Mouse (Mus musculus) cerebellum, adult (tissue): ENCODE results near the gene Kcnd3.

ENCODE experiments used
- ATAC-seq: cut with Nextera tagmentation; 2 replicates; pipeline ENCODE4 v1.9.2; 2017; ENCODE audit warnings: mild to moderate bottlenecking, moderate library complexity, mixed read lengths; ENCODE audit not compliant: insufficient number of reproducible peaks, low FRiP score, low TSS enrichment

Gene Kcnd3

DNA sequence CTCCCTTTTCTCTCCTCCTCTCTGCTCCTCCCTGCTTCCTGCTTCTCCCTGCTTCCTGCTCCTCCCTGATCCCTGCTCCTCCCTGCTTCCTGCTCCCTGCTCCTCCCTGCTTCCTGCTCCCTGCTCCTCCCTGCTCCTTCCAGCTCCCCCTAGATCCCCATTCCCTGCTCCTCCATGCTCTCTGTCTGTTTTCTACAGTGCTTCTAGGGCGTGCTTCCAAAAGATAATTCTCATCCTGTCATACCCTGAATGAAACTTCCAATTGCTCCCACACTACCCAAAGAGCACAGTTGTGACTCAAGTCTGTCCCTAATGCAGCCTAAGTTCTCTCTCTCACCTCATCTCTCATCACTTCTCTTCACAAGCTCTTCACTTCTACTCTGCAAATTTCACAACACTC lies 119.8 kb downstream of the Kcnd3 start:
- no peak for ATAC-seq

DNA sequence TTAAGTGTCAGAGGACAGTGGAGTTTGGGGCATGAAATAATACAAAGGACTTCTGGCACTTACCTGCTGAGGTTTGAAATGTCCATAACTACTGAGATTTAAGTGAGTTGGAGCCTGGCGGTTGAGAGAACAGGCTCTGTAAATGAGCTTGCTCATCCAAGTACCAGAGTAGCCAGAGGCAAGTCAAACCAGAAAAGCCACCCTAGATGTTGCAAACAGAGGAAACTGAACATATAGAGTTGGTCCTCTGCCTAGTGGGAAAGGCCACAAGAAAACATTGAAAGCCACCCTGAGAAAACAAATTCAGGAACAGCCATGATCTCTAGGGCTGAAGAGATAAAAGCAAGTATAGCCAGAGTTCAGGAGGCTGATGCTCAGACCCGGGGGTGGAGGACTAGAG lies 121.0 kb downstream of the Kcnd3 start:
- no peak for ATAC-seq

DNA sequence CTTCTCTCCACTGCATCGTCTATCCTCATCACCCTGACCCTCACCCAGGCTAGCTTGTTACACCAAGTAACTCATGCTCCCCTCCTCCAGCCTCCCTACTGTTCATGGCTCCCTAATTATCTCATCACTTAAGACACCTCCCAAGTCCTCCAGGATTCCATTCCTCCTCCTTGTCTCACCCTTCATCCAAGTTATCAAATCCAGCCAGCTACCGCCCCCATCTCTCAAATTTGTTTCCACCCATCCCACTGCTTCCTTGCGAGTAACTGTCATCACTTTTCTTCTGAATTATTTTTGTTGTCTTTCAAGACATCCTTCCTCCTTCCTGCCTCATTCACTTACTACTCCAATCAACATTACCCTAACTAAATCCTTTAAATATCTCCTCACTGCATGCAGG lies 126.2 kb downstream of the Kcnd3 start:
- ATAC-seq, result no peak

DNA sequence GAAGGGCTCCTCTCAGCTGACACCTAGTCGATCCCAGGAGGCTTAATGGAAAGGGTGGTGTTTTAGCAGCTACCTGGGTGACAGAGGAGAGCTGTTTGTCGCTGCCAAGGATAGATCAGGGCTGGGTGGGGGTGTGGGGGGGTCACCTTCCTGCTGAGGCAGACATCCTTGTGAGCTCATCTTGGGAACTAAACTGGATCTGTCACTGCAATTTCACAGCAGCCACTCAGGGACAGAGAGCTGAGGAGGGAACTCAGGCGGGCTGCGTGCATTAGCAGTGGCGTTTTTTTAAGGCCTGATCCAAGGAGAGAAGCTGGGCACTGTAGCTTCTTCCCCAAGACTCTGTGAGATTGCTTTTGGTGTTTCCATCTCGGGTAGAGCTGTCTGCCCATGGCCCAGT lies 129.0 kb downstream of the Kcnd3 start:
- no peak for ATAC-seq

DNA sequence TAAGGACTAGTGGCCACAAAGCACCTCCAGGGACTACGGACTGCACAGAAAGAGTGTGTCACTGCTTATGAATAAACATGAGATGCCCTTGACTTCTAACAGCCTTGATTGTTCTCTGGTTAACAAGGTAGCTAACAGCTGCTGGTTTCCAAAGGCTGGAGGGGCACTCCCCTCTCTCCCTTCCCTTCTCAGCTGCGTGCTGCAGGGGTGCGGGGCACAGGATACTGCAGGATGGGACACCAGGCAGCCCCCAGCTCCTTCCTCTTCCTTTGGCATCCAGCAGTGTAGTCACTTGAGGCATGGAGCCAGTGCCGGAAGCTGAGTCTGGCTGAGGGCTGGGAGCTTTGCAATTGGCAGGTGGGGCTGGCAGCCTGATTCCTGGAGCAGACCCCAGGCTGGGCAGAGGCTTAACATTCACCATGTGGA lies 133.6 kb downstream of the Kcnd3 start:
- ATAC-seq, result no peak

DNA sequence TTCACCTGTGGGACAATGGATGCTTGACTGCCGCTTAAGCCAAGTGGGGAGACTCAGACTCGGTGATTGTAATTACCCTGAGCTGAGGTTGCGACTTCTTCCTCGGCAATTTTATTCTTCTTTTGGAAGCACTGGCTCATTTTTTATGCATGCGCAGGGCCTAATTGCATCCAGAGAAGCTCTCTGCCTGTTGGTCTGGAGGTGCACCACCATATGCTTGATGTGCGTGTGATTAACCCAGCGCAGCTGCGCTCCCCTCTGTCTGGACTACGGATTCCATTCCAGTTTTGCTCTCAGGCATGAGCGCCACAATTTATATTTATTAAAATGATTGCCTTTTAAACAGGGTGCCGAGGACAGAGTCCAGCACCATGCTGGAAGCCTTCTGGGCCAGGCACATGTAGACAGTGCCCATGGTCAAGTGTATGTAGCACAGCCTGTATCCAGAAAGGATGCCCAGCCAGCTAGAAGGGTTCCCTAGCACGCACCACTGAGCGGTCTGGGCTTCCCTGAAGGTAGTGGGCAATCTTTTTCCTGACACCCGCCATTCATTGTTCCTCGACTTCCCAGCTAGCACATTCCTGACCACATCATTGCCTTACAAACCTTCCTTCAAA lies 138.0 kb downstream of the Kcnd3 start:
- ATAC-seq, result no peak

DNA sequence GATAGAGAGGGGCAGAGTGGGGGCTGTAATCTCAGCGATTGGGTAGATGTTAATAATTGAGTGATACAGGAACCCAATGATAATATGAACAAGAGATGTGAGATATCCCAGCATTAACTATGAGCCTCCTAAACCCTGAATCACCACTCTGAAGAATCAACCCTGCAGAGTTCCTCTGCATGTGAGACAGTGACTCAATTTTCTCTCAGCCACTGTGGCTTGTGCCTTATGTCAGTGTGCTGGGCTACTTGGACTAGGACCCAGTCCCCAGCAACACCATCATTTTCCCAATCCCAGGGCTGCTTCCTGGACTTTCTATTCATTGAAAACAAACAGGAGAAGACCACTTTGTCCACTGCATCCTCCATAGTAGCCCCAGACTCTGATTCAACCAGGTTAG lies 139.6 kb downstream of the Kcnd3 start:
- 0 out of 2 replicates have a peak, but pooled peaks have one; percentile 49 for ATAC-seq

DNA sequence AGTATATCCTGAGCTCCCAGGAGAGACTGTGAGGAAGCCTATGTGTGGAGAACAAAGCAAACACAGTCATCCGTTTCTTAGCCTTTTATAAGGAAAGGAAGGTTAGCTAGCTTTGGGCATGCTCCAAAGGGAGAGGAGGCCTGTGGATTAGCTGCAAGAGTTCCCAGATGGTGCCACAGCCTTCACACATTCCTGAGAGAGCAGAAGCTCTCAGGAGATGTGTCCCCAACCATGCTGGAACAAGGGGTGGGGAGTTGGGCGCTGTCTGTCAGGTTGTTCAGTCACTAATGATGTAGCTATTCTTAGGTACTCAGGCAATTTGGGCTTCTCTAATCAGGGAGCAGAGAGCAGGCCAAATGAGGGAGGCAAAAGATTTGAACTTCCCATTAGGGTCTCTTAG lies 140.1 kb downstream of the Kcnd3 start:
- peak; percentile 45; the same call in 1 of the 2 replicates for ATAC-seq

DNA sequence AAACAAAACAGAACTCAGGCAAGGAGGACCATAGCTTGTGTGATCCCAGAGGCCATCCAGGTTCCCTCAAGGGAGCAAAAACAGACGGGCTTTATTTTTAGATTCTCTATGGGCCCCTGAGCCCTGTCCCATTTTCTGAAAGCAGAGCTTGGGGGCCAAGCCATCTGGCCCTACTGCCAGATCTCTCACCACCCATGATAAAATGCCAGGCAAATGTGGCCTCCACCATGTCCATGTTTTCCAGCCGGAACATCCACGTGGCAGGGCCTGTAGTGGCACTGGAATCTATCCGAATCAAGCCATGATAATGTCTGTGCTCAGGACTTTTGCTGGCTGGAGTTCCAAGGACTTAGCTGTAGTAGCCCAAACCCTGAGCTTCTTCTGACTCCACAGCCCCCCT lies 148.4 kb downstream of the Kcnd3 start:
- ATAC-seq, result peak; percentile 34; the same call in 1 of the 2 replicates

DNA sequence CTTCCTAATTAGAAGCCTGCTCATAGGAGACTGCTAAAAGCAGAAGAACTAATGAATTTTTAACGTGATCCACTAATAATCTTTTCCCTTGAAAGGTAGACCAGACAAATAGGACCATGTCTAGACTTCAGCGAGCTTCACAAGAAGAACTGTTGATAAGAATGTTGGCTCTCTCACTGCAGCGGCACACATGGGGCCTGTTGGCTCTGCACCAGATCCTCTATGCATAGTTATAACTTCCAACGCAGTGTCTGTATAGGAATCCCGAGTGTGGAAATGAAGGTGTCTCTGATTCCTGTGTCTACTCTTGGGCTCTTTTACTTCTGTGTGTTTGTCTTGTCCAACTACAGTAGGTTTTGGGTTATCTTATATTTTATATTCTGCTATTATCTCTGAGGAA lies 150.8 kb downstream of the Kcnd3 start:
- no peak for ATAC-seq

DNA sequence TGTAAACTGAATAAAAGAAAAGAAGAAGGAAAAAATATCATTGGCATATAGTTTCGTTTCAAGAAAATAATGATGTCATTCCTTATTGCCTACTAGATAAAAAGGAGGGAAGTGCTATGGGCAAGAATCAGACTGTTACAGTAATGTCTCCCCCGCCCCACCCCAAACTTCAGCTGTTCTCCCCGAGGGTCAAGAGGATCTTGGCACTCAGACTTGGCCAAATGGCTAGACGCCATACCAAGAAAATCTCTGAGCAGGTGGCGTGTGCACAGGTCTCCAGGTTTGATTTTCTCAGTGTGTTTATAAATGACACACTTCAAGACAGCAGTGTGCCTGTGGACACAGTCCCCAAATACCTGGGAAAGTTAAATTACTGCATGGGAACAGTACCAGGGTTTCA lies 153.6 kb downstream of the Kcnd3 start:
- peak; percentile 47; the same call in 1 of the 2 replicates for ATAC-seq

DNA sequence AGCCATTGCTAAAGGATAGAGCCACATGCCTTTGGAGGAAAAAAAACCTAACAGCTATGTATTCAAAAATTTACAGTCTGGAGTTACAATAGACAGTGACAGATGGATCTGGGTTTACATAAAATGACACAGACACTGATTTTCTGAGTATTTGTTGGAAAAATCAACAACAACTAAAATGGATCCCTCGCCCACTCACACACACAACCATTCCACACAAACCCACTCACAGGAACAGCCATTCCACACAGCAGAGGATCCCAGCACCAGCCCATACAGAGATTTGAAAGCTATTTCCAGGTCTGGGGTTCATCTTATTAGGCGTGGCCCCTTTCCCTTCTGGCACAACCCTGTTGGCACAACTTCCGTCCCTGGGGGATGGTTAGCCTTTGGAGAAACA lies 156.7 kb downstream of the Kcnd3 start:
- ATAC-seq, result no peak

DNA sequence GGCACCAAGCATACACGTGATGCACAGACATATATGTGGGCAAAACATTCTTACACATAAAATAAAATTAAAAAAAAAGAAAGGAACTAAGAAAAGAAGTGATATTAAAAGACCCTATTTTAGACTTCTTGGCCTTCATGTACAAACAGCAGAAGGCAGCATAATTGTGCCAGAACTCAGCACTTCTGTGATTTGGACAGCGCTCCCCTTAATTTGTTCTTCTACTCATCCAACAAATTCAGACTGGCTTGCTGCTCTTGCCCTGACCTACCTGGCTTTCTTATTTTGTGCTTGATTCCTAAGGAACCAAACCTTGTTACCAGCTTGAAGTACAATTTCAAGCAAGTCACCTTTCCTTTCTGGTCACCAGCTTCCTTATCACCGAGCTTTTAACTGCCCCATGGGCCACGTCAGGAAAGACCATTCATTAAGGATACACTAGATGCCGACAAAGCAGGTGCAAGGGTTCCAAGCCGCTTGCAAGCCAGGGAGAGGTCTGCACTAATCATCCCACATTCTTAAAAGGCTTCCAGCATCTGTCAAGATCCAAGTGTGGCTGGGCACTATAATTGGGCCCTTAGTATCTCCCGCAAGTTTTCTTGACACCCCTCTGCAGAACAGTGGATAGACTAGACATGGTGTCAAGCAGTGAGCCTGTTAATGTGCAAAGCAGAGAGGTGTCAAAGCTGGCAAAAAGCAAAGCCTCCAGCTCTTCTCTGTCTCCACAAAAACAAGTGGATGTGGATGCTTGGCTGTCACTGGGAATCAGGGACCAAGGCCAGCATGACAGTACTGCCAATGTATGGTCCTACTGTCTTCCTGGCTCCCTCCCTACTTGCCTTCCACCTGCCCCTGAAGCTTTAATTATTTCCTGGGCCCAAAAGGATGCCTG lies 159.6 kb downstream of the Kcnd3 start:
- ATAC-seq, result peak; percentile 80

DNA sequence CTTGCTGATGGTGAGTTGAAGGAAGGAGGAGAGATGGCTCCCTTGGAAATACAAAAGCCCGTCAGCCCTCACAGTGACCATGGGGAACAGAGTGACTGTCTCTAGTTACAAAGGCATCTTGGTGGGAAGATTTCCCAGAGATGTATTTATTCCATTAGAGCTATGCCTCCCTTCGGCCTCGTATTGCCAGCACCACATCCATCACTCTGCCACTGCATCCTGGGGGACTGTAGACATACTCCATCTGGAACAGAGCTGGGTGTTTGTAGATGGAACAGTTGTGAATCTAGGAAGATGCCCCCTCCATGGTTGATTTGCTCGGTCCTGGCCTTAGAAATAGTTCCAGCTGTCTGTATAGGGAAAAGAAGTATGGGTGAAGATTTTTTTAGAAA lies 160.3 kb downstream of the Kcnd3 start:
- ATAC-seq, result 0 out of 2 replicates have a peak, but pooled peaks have one; percentile 5

DNA sequence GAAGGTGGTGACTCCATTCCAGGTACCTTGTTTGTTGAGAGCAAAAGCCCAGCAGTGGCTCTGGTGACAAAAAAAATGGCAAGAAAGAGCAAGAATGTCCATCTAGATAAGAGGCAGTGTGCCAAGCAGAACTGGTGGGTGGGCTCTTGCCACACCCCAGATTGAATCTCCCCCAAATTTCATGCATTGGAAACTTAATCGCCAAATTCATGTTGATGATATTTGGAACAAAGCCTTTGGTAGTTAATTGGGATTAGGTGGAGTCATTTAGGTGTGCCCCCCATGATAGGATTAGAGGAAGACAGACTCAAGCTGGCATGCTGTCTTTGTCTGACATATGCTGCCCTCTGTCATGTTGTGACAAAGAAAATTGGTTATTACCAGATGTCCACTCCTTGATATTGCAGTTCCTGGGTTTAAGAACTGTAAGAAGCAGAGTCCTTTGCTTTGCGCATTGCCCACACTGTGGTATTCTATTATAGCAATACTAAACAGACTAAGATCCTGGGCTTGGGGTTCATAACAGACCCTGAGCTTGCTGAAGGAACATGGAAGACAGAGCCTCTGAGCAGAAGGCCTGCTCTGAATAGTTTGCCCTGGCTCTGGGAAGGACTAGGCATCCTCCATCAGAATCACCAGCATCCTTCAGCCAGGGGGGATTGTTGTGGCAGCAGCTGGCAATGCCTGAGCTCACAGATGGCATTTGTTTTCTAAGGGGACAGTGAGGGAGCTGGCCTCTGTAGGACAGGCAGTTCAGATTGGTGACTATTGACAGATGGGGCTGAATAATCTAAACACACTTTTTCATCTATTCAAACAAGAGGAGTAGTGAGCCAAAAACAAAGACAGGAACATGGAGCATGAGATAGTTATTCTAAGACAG lies 165.0 kb downstream of the Kcnd3 start:
- no peak for ATAC-seq

DNA sequence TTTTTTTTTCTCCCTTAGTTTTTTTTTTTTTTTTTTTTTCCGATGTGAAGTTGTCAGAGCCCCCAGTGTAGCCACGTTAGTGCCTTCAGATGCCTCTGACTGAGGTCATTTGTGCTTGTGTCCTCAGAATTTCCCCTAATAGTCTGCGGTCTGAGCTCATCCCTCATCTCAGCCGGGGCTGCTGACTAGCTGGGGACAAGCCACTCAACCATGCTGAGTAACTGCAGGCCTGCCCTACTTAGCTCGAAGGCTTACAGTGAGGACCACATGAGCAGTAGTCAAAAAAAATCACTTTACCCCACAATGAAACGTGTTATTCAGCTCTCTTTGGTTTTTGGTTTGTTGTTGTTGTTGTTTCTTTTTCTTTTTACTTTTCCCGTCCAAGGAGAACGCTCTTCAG lies 169.0 kb downstream of the Kcnd3 start:
- ATAC-seq, result no peak

DNA sequence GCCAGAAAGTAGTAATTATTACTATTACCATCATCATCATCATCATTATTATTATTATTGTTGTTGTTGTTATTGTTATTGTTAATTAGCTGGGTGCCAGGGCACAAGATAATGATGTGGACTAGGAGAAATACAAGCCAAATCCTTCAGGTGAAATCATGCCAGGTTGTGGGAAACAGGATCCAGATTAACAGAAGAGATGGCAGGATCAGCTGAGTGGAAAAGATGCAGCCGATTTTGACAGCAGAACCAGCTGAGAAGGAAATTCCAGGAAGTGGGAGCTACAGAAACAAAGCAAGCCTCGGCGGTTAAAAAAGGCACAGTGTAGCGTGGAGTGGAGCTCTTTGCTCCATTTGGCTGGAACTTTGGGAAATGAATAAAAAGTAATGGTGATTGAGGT lies 171.0 kb downstream of the Kcnd3 start:
- ATAC-seq, result no peak

DNA sequence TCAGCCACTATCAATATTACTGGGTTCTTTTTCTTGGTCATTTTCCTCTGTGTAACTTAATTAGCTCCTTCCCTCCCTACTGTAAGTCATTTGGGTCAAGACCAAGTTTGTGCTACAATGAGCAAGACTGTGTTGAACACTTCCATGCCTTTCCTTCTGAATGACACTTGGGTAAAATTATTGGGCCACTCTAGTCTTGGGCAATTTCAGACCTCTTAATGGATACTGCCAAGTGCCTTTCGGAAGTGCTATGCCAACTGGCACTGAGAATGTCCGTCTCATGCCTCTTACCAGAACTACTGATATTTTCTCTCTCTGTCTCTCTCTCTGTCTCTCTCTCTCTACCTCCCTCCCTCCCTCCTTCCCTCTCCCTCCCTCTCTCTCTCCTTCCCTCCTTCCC lies 173.8 kb downstream of the Kcnd3 start:
- ATAC-seq, result no peak

DNA sequence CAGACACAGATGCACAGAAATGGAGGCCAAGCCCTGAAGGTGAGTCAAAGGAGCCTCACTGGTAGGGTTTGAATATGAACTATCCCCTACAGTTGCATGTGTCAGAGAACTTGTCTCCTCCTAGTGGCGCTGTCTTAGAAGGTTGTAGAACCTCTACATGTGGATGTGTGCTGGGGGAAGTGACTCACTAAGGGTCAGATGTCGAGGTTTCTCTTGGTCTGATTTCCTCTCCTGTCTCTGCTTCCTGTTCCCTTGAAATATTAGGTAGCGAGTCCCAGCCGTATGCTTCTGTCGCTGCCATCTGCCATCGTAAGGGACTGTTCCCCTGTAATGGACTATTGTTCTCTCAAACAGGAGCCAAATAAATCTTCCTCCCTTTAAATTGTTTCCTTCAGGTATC lies 175.1 kb downstream of the Kcnd3 start:
- no peak for ATAC-seq

DNA sequence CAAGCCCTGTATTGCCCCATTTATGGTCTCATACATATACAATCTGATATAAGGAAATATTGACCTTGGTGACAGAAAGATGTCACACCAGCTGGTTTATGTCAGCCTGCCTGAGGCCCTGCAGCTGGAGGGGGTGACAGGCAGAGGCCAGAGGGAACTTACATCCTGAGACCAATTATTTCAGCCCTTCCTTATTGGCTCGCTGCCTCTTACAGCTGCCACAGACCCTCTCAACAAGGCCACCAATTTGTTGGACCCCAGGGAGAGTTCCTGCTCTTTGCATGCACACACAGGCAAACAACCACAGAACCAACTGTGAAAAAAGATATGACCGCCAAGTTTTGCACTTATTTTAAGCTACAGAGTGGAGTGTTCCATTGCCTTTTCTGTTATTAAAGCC lies 180.2 kb downstream of the Kcnd3 start:
- ATAC-seq, result no peak

DNA sequence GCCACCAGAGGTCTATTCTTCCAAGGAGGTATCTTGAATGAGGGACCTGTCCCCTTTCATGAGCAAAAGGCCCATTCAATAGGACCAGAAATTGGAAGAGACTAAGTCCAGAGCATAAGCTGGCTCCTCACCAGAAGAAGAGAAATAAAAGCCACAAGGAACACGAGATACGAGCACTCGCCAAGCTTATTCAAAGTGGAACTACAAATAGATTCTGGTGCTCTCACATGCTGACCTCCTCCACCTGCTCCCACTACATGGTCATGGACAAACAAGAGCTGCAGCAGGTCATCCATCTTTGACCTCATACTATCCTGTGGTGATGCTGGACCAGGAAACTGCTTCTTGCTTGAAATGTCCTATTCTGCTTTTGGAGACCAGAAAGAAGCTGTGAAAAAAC lies 180.9 kb downstream of the Kcnd3 start:
- ATAC-seq, result no peak
